Mouse (Mus musculus) lung, embryonic 15.5 days (tissue): ENCODE data around the gene Slc35b4. TPM values are rescaled to one million over a fixed set of nuclear protein-coding genes. Genes with fewer than 3 reads are reported as not detected.

ENCODE experiments used
- polyA plus RNA-seq: library from polyadenylated mRNA; unstranded; fragments of >200 nt; fragmentation: Nextera tagmentation; extraction: Ambion mirVana; gene quantifications from 2 replicates; pipeline ENCODE4 v1.2.1, GENCODE M21; 2015

Slc35b4 gene
- polyA plus RNA-seq, 1 experiment from 2014 or later, result 61.8 TPM

Other genes with a start within 250 kb of the Slc35b4 start
- gene Lrguk, start 147.7 kb downstream of the Slc35b4 start, polyA plus RNA-seq, result 2.6 and 3.2 TPM in 2 replicates
- 146 and 154 TPM in 2 replicates for gene Akr1b3, start 140.4 kb upstream of the Slc35b4 start, polyA plus RNA-seq
- gene Akr1b8, start 177.0 kb upstream of the Slc35b4 start, polyA plus RNA-seq, result 8.6 and 9.8 TPM in 2 replicates
- 23.7 and 24.5 TPM in 2 replicates for gene Akr1b10, start 207.1 kb upstream of the Slc35b4 start, polyA plus RNA-seq
- gene Akr1b7, start 235.2 kb upstream of the Slc35b4 start, polyA plus RNA-seq, result 0.65 TPM in 1 of 2 replicates, not detected in the other